Mouse (Mus musculus): ENCODE data around the gene Gp1bb.

DNA sequence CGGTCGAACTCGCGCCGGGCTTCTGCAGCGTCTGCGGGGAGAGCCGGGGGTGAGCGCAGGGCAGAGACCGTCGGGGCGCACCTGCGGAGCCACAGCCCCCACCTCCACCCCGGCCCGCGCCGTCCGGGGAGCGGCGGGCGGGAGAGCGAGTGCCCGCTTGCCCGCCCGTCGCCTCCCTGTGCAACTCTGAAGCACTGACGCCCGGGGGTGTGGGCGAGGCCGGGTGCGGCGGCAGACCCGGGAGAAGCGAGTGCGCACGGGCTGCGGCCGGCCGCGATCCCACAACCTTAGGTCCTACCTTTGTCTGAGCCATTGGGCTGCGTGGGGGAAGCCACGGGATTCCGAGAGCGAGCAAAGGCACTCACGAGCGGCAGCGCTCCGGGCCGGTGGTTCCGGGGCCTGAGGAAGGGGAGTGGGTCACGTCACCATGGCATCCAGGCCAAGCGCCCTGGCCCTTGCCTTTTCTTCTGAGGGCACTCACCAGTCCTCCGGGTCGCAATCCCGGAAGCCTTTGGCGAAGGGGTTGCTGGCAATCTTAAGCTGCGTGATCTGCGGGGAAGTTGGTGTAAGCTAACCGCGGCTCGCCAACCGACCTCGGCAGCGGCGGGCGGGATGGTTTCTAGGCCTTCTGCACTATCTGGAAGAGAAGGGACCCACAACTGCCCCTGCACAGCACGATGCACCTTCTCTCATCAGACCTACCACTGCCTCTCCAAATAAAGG lies 39.6 kb downstream of the Gp1bb start:
- TF ChIP-seq CTCF (IDR thresholded peaks at IDR 0.05; ENCODE audit: control insufficient read depth, insufficient read depth, insufficient read length), result no peak
- no peak for TF ChIP-seq MAX (IDR thresholded peaks at IDR 0.05)
- no peak for TF ChIP-seq USF1 (IDR thresholded peaks at IDR 0.05; ENCODE audit: low read depth)
- TF ChIP-seq MYOG (IDR thresholded peaks at IDR 0.05; ENCODE audit: control insufficient read depth, extremely low read depth, insufficient read length), result no peak
- no peak for TF ChIP-seq MYOD1 (IDR thresholded peaks at IDR 0.05; ENCODE audit: control insufficient read depth, insufficient read length, low read depth)

Data from C2C12 (cell line).